Mouse (Mus musculus) embryonic stem cell, embryonic (primary cell): ENCODE measurements around the gene Gm17332.
"Not testable (repeated sequence)": the region's sequence is repeated elsewhere in the genome, so short reads cannot be mapped to it uniquely, and the experiment has no call there.

Experiments
- CTCF ChIA-PET, 4 experiments: fragments of 300-600 bp in 2 of 4; fragments of 350-600 bp in 2 of 4; sonication (Branson Sonifier 250); formaldehyde crosslinking; loops; one replicate each; lab custom pipeline; 2022; ENCODE audit warnings: inconsistent platforms in 2 of 4; lab: Charles Lee
- POLR2A ChIA-PET, 4 experiments: fragments of 300-600 bp in 2 of 4; fragments of 350-600 bp in 2 of 4; sonication (Branson Sonifier 250); formaldehyde crosslinking; loops; one replicate each; lab custom pipeline; 2022; ENCODE audit warnings: antibody characterized with exemption in 4 of 4, inconsistent platforms in 1 of 4; lab: Charles Lee

Gm17332 gene

DNA sequence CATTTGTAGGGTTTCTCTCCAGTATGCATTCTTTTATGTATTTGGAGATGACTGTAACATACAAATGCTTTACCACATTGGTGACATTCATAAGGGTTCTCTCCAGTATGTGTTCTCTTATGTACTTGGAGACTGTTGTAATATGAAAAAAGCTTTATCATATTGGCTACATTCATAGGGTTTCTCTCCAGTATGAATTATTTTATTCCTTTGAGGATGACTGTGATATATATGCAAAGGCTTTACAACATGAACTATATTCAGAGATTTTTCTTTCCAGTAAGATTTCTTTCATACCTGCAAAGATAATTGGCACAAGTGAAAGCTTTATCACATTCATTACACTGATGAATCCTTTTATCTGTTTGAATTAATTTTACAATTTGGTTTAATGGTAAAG lies at the start of gene Gm17332:
TSS of gene Gm17332 (minus strand) at position 101 of the 400 bp plus-strand sequence.
- CTCF ChIA-PET, result no interaction called here
- POLR2A ChIA-PET, result no interaction called here

GRCm38 (mm10) chr11:31229966-31230365 lies 47.7 kb upstream of the Gm17332 start:
- CTCF ChIA-PET, result no interaction called here
- POLR2A ChIA-PET, result interaction anchor here in 1 of 4 experiments (0.7 to 1.3 kb wide), 2 partner anchors 97 to 139 kb away, joined by 4 read pairs; no protein-coding TSS in a partner anchor

DNA sequence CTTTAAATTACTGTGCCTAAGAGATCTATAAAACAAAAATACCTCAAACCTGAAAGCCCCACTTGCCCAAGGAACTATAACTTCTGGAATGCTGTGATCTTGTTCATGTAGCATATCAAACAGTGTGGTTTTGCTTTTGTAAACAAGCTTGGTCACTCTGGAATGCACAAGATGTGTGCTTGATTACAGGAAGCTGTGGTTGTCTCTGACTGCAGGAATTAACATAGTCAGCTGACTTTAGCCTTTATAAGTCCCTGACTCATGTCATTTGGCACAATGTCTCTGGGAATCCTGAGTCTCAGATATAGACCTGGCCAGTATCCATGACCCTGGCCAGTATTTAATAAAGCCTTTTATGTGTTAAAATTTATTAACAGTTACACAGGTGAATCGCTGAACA lies 43.1 kb upstream of the Gm17332 start:
- ChIA-PET CTCF (interaction anchor here in 1 of 4 experiments (0.6 to 0.8 kb wide), 2 partner anchors 210 to 413 kb away, joined by 3 read pairs; no protein-coding TSS in a partner anchor), POLR2A (no interaction called here)

DNA sequence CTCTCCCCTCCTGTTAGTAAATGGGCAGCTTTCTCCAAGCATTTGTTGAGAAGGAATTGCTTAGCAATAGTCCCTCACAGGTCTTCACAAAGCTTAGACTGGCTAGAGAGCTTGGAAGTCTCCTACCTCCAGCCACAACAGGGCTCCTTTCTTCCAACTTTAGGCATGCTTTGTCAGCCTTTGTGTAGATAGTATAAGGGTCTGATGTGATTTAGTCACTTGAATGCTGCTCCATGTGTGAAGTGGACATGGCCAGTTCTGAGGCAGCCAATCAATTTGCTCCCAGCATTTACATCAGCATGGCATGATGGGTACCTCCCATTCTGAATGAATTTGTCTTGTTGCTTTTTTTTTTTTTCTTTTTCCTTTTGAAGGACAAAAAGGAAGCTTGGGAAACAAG lies 35.7 kb upstream of the Gm17332 start:
- ChIA-PET CTCF (no interaction called here), POLR2A (interaction anchor here in 2 of 4 experiments (0.7 kb wide), 2 partner anchors 727 to 1780 kb away, joined by 3 read pairs; no protein-coding TSS in a partner anchor)

GRCm38 (mm10) chr11:31195621-31196363 lies 13.5 kb upstream of the Gm17332 start:
- ChIA-PET CTCF (no interaction called here), POLR2A (no interaction called here)

GRCm38 (mm10) chr11:31194761-31195160 lies 12.5 kb upstream of the Gm17332 start:
- CTCF ChIA-PET, result no interaction called here
- POLR2A ChIA-PET, result no interaction called here

DNA sequence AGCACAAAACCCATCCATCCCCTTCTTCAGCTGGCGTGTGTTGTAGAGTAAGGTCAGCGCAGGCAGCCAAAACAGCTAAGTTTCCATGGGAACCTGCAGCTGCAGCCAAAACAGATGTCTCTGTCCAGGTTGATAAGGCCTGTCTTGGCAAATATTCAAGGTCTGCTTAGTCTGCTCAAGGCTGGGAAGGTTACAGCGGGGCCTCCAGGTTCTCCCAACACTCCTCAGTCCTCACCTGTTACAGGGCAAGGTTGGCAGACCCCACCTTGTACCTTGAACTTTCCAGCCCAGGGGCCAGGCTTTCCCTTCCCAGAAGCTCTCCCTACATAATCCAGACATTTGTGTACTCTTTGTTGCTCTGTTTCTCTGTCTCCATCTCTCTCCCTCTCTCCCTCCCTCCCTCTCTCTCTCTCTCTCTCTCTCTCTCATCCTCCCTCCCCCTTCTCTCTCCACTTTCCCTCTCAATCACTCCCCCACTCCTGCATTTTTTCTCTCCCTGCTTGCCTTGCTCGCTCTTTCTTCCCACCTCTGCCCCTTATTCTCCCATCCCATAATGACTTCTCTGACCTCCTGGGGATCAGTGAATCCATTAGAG lies 12.1 kb downstream of the Gm17332 start:
- POLR2A ChIA-PET, result interaction anchor here in 1 of 4 experiments (0.6 to 2.7 kb wide), 2 partner anchors 61 to 200 kb away, joined by 3 to 7 read pairs; partner anchors contain the start of gene Stc2
- CTCF ChIA-PET, result interaction anchor here in 1 of 4 experiments (1.0 kb wide), 1 partner anchor 203 kb away, joined by 5 read pairs; no protein-coding TSS in a partner anchor

- POLR2A ChIA-PET, result interaction anchor here in 2 of 4 experiments (0.7 to 2.7 kb wide), 2 partner anchors 36 to 201 kb away, joined by 7 to 14 read pairs; partner anchors contain the start of gene Stc2 (in 1 of the 2)
- CTCF ChIA-PET, result interaction anchor here in 1 of 4 experiments (1.0 kb wide), 1 partner anchor 204 kb away, joined by 5 read pairs; no protein-coding TSS in a partner anchor
These were observed 12.9 kb downstream of the Gm17332 start for GRCm38 (mm10) chr11:31169161-31170051.

GRCm38 (mm10) chr11:31168831-31169160 lies 13.5 kb downstream of the Gm17332 start:
- CTCF ChIA-PET, result no interaction called here
- POLR2A ChIA-PET, result interaction anchor here in 2 of 4 experiments (0.7 to 2.7 kb wide), 2 partner anchors 35 to 201 kb away, joined by 7 to 14 read pairs; partner anchors contain the start of gene Stc2 (in 1 of the 2)

DNA sequence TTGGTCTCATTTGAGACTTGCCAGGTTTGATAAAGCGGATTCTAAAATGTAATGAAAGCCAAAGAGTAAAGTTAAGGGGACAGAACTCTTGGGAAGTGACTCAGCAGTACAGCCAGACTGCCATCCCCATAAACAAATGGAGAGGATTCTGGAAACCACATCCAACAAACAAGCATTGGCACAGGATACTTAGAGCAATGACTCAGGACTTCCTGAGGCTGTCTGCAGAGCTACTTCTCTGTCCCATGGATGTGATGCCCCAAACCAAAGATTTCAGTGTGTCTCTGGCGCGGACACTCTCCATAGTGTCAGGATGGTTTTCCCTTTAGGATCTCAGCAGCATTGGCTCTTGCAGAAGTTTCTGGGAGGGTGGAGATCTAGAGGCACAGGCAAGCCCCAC lies 25.2 kb downstream of the Gm17332 start:
- CTCF ChIA-PET, result no interaction called here
- POLR2A ChIA-PET, result no interaction called here

DNA sequence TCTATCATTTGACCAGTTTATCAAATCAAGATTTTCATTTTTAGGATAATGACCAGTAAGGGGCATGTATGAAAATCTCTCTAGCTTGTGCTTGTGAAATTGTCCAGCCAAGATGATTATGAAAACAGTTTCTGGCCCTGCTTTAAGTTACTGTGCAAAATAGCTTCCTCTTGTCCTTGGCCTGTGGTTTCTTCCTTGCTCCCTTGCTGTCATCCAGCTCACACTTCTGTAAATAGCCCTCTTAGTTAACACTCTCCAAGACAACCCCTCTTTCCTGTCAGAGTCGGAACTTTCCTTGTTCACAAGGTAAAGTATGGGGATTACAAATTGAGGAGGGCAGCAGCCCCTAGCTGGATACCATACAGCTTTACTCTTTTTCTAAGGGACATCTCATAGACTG lies 43.9 kb downstream of the Gm17332 start:
- CTCF ChIA-PET, POLR2A ChIA-PET: not testable (repeated sequence)

- POLR2A ChIA-PET, CTCF ChIA-PET: not testable (repeated sequence)
These were observed 47.4 kb downstream of the Gm17332 start for GRCm38 (mm10) chr11:31134824-31135223.

GRCm38 (mm10) chr11:31133726-31134125 lies 48.5 kb downstream of the Gm17332 start:
- CTCF ChIA-PET, result not testable (repeated sequence)
- POLR2A ChIA-PET, result interaction anchor here in 1 of 4 experiments (0.6 kb wide), 1 partner anchor 35 kb away, joined by 14 read pairs; no protein-coding TSS in a partner anchor
